Mouse (Mus musculus): ENCODE measurements at regions not wholly inside any gene's neighbourhood (a gene's known extent, or its start where the extent isn't known, plus 50 kb on each side); places are given as distances from the start of the nearest gene placed in this dataset.

DNA sequence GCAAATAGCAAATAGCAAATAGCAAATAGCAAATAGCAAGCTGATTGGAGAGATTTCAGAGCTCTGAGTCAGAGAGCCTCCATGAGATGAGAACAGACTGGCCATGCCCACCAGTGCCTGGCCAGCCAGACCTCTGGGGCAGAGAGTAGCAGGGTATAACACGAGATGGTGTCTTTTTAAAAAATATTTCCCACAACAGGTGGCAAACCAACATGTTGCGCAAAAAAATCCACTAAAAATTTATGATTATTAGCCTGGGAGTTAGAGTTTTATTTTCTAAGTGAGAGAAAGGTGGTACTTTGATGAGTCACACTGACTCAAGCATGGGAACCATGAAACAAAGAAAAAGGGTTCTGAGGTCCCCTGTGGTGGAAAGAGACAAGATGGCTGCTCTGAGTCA lies 753.5 kb upstream of the Adam24 start:
- TF ChIP-seq CTCF (IDR thresholded peaks at IDR 0.05; ENCODE audit: control insufficient read depth, insufficient read depth, insufficient read length), result no peak
- no peak for TF ChIP-seq USF1 (IDR thresholded peaks at IDR 0.05; ENCODE audit: low read depth)
- peak; percentile 43 for TF ChIP-seq MAX (IDR thresholded peaks at IDR 0.05)
- peak; percentile 59 for TF ChIP-seq MYOD1 (IDR thresholded peaks at IDR 0.05; ENCODE audit: control insufficient read depth, insufficient read length, low read depth)

Data from C2C12 (cell line).